Mouse (Mus musculus) layer of hippocampus, adult 11-12 months (tissue): Measurements from ENCODE around the gene Krtap5-2.
A peak's percentile ranks its signal among the peaks of the same experiment; 100 is the strongest.
"Not testable (repeated sequence)": the region's sequence is repeated elsewhere in the genome, so short reads cannot be mapped to it uniquely, and the experiment has no call there.

Experiments used
- DNase-seq: peaks from one replicate; pipeline ENCODE4 v3.0.0; 2022; ENCODE audit warnings: low spot score

Gene Krtap5-2

DNA sequence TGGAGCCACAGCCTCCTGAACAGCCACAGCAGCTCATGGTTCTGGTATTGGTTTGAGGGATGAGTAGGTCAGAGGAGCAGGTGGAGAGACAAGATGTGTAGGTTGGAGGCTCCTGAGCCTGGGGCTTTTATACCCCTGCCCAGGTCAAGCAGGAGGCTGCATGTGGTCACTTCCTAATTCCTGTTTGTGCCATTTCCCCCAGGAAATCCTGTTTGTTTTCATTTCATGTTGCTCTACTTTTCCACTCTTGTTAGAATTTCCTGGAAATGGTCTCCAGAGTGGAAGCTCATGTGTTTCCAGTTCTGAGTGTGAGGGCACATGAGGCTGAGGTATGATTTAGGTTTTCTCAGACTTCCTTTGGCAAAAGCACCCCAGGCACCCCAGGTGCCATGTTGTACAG, at the start of gene Krtap5-2:
Krtap5-2 (minus strand) TSS at position 101 of the 400 bp plus-strand sequence.
- not testable (repeated sequence) for DNase-seq

DNA sequence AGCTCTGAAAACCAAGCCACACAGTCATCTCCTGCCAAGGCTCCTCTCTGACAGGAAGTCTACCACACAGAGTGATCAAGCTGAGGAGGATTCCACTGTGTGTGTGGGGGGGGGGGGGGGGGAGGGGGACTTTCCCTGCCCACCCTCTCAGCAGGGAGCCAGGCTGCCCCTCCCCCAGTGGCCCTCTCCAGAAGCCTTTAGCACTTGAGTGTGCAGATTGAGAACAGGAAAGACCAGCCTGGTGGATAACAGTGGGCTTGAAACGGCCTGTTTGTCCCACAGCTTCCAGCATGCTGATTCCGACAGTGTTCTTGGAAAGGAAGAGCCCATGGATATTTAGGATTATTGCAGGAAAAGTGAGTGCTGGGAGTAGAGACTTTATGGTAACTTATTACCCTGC, 48.7 kb upstream of the Krtap5-2 start:
- no peak for DNase-seq

DNA sequence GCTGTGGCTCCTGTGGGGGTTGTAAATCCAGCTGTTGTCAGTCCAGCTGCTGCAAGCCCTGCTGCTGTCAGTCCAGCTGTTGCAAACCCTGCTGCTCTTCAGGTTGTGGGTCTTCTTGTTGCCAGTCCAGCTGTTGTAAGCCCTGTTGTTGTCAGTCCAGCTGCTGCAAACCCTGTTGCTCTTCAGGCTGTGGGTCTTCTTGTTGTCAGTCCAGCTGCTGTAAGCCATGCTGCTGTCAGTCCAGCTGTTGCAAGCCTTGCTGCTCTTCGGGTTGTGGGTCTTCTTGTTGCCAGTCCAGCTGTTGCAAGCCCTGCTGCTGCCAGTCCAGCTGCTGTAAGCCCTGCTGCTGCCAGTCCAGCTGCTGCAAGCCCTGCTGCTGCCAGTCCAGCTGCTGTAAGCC, 36.3 kb upstream of the Krtap5-2 start:
- DNase-seq, result not testable (repeated sequence)

DNA sequence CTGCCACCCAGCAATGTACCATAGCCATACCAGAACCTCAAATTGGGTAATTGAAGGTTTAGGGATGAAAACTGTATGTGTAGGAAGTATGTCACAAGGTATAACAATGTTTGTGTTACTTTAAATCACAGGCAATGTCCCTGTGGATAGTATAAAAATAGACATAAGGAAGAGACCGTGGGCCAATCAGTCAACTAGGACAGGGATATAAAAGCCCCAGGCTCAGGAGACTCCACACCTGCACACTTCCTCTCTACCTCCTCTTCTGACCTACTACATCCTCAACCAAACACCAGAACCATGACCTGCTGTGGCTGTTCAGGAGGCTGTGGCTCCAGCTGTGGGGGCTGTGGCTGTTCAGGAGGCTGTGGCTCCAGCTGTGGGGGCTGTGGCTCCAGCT, 35.8 kb upstream of the Krtap5-2 start, which contains the start of gene Gm7579:
Gm7579 (plus strand) TSS at position 301 of the 400 bp plus-strand sequence.
- no peak for DNase-seq

DNA sequence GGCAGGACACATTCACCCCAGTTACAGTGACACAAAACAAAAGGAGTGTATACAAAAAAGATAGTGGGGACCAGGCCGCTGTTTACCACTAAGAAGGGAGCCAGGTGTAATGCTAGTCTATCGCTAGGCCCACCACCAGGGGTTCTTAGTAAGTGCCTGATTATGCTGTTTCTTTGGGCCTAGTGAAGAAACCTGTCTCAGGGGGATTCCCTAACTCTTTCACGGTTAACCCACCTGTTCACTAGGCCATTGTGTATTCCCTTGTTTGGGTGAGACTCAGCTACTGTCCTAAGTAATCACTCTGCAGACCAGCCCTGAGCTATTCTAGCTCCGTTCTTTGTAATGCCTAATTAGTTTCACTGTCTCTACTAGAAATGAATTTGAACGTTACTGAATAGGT, 31.1 kb upstream of the Krtap5-2 start:
- DNase-seq, result not testable (repeated sequence)

DNA sequence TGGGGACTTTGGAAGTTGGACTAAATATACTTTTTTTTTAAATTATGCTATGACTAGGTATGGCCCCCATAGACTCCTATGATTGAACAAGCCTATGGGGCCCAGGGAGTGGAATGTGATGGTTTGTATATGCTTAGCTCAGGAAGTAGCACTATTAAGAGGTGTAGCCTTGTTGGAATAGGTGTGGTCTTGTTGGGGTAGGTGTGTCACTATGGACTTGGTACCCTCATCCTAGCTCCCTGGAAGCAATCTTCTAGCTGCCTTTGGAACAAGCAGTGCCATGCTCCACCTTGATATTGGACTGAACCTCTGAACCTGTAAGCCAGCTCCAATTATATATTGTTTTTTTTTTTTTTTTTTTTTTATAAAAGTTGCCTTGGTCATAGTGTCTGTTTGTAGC, 29.7 kb upstream of the Krtap5-2 start:
- no peak for DNase-seq

DNA sequence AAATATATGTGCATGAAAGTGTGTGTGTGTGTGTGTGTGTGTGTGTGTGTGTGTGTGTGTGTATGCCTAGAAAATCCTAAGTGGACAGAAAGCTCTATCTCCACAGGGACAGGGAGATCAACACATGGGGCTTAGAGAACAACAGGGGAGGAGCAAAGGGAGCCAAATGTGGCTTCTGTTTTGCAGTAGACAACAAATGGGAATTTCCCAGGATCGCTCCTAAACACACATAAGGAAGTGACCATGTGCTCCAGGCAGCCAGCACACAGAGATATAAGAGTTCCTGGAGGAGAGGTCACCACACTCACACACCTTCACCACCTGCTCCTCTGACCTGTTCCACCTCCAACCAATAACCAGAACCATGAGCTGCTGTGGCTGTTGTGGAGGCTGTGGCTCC, 25.3 kb upstream of the Krtap5-2 start, which contains the start of gene Krtap5-3:
Krtap5-3 (plus strand) TSS at position 301 of the 400 bp plus-strand sequence.
- no peak for DNase-seq

DNA sequence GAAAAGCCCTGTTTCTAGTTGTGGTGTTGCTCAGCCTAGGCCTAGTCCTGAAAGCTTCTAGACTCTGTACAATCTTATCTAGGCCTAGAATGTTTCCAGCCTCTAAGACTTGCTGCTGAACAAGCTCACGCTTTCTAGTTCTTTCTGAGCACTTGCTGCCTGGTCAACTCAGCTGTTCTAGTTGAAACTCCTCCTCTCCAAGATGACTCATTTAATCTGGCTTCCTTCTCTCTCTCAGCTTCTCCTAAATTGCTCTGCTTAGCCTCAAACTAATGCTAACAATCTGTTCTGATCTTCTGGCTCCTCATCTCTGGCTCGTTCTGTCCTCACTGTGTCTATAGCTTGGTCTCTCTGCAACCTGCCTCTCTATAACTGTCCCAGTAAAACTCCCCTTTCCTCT, 22.9 kb upstream of the Krtap5-2 start:
- no peak for DNase-seq

DNA sequence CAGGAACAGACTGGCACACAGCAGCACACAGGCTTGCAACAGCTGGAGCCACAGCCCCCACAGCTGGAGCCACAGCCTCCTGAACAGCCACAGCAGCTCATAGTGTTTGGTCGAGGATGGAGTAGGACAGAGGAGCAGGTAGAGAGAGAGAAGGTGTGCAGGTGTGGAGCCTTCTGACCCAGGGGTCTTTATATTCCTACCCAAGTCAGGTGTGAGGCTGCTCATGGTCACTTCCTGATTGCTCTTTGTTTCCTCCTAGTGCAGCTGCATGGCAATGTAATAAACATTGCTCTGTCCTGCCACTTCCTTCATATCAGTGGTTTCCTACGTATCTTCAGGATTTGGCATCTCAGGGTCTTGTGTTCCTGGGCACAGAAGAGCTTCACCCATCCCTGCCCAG, 14.5 kb upstream of the Krtap5-2 start, which contains the start of gene Gm10153:
Gm10153 (minus strand) TSS at position 101 of the 400 bp plus-strand sequence.
- DNase-seq, result no peak

DNA sequence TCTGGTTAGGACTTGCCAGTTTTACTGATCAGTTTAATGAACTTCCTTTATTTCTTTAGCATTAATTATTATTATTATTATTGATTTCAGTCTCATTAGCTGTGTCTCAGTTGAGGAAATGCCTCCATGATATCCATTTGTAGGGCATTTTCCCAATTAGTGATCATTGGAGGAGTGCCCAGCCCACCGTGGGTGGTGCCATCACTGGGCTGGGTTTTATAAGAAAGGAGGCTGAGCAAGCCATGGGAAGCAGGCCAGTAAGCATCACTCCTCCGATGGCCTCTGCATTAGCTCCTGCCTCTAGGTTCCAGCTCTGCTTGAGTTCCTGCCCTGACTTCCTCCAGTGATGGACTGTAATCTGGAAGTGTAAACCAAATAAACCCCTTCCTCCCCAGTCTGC, 12.4 kb upstream of the Krtap5-2 start:
- no peak for DNase-seq

DNA sequence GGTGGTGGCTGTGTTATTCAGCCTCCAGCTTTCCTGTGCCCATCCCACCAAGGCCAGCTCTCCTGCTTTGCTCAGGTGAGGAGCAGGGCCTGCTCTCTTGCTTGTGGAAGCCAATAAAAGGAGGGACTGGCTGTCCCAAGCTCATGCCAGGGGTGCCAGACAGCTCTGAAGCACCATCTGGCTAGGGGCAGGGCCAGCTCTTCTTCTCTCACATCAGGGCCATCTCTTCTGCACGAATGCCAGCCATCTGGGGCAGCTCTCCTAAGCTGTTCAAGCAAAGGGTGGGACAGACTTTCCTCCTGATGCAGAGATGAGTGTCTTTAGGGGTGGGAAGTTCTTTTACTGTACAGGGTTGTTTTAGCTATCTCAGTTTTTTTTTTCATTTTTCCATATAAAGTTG, 5.2 kb upstream of the Krtap5-2 start:
- DNase-seq, result no peak

DNA sequence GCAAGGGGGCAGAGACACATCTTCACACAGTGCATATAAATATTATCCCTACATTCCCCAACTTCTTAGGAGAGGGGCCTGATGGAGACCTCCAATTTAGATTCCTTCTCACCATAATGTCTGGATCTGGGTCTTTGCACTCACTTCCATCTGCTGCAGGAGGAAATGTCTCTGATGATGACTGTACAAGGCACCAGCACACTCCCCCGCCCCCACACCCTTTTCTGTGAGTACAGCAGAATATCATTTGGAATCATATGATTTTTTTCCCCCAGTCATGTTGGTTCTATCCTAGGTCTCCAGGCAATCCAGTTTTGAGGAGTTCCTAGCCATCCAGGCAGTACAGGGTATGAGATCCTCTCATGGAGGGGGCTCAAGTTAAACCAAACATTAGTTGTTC, 2.9 kb upstream of the Krtap5-2 start:
- no peak for DNase-seq

DNA sequence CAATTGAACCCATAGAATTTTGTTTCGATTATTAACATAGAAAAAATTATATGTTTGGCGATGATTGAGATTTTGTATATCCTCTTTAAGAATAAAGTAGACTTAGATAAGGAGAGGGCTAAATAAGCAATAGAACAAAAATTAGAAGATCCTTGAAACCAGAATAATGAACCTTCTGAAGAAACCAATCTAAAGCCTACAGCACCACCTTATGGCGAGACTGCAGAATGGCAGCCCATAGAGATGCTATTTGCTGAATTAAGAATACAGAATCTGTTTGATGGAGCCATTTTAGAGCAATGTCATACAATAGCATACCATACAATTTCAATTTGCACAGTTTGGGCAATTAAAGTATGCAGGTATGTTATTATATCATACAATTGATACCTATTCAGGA, 6.0 kb downstream of the Krtap5-2 start:
- no peak for DNase-seq

DNA sequence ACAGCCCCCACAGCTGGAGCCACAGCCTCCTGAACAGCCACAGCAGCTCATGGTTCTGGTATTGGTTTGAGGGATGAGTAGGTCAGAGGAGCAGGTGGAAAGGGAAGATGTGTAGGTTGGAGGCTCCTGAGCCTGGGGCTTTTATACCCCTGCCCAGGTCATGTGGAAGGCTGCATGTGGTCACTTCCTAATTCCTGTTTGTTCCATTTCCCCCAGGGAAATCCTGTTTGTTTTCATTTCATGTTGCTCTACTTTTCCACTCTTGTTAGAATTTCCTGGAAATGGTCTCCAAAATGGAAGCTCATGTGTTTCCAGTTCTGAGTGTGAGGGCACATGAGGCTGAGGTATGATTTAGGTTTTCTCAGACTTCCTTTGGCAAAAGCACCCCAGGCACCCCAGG, 10.2 kb downstream of the Krtap5-2 start, which contains the start of gene Gm4553:
Gm4553 (minus strand) TSS at position 101 of the 400 bp plus-strand sequence.
- not testable (repeated sequence) for DNase-seq

DNA sequence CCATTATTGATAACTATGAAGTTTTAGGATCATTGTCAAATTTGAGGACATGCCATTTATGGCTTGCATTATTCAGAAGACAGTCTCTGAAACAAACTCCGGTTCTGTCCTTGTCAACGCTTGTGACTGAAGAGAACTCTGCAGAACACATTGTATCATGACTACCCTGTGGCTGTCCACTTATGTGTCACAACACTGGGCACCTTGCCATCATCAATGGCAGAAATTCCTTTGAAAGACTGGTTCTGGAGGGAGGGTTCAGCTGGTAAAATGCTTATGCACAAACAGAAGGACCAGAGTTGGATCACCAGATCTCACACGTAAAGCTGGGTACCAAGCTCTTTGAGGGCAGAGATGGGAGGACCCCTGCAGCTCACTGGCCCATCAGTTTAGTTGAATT, 16.4 kb downstream of the Krtap5-2 start:
- no peak for DNase-seq

DNA sequence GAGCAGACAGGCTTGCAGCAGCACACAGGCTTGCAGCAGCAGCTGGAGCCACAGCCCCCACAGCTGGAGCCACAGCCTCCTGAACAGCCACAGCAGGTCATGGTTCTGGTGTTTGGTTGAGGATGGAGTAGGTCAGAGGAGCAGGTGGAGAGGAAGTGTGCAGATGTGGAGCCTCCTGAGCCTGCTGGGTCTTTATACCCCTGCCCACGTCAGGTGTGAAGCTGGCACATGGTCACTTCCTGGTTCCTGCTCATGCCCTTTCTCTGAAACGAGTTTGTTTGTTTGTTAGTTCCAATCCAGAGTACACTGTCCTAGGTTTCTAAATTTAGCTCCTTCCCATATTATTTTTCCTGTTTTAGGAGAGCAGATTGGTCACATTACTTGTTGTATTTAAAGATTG, 18.8 kb downstream of the Krtap5-2 start, which contains the start of gene Gm29735:
Gm29735 (minus strand) TSS at position 101 of the 400 bp plus-strand sequence.
- DNase-seq, result not testable (repeated sequence)

DNA sequence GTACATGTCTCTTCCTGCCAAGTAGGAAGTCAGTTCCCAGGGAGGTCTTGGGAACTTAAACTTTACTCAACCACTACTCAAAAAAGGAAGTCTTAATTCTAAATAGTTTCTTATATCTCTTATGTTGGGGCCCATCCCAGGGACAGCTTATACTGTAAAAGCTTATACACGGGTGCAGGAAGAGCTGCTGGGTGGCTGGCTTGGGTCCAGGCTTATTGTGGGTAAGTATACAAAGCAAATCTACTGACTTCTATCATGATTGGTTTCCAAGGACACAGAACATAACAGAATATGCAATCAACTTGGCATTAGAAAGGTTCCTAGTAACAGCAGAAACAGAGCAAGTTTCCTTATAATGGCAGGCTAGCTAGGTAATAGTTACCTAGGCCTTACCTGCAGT, 20.5 kb downstream of the Krtap5-2 start:
- no peak for DNase-seq

DNA sequence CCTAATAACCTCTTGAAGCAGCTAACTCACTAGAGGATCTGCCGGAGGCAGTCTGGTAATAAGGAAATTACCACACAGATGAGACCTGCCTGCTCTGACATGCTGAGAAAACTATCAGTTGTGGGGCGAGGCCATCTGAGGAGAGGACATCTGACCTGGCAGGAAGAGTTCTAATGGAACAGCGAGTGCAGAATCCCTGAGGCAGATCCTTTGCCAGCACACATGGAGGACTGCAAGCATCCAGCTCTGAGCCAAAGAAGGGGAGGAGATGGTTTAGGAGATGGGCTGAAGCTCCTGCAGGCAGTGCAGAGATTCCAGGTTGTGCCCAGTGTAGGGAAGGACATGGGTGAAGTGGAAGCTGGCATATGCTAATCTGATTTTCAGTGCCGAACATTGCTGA, 23.6 kb downstream of the Krtap5-2 start:
- DNase-seq, result no peak

DNA sequence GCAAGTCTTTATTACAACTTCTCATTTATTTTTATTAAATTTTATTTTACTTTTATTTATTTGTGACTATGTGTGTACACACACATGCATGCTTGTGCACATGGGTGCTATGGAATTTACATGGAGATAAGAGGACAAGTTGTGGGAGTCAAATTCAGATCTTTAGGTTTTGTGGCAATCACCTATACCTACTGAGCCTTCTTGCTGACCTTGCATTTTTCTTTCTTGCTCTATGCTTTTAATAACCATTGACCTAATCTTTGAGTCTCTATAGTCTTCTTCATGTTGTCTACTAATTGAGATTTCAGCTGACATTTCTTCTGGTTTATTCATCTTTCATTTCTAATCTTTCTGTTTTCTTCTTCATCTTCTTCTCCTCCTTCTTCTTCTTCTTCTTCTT, 27.2 kb downstream of the Krtap5-2 start:
- DNase-seq, result no peak

DNA sequence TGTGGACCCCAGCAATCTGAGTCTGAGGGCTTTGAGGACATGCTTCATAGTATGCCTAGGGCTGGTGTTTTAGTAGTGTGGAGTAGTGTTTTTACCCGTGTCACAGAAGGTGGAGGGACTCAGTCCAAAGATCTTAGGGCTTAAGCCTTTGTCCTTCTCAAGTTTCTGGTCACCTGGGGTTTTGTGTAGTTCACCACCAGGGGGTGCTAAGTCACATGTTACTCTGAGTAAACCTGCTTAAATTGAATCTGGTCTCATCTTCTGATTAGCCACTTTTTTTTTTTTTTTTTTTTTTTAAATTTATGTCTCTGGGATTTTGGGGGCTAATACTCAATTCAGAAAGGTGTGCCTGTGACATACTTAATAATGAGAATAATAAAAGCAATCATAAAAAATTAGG, 29.8 kb downstream of the Krtap5-2 start:
- peak; percentile 52 for DNase-seq

DNA sequence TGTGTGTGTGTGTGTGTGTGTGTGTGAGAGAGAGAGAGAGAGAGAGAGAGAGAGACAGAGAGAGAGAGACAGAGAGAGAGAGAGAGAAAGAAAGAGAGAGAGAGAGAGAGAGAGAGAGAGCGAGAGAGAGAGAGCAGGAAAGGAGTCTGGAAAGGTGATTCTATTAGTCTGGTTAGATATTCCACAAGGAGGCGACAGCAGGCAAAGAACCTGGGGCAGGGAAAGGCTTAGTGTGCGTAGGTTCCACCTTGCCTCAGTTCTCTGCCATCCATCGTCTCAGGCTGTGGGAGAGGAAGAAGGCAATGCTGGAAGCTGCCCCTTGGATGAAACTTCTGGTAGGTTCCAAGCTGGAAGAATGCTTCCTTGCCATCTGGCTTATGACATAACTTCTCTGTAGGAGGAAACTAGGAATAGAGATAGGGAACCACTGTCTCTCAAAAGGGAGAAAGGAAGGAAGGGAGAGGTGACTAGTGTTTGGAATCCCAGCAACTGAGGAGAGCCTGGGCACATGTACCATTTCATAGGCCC, 30.3 kb downstream of the Krtap5-2 start:
- no peak for DNase-seq

DNA sequence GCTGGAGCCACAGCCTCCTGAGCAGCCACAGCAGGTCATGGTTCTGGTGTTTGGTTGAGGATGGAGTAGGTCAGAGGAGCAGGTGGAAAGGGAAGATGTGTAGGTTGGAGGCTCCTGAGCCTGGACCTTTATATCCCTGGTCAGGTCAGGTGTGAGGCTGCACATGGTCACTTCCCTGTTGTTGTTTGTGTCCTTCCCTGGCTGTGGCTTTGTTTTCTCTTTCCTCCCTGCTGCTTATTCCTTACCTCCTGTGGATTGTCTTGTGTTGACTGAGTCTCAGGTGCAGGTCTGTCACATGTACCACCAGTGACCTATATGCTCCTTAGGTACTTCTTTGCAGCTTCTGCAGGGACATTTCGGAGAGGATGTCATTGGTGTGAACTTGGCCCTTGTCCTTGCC, 31.3 kb downstream of the Krtap5-2 start, which contains the start of gene Gm45337:
Gm45337 (minus strand) TSS at position 101 of the 400 bp plus-strand sequence.
- DNase-seq, result no peak

DNA sequence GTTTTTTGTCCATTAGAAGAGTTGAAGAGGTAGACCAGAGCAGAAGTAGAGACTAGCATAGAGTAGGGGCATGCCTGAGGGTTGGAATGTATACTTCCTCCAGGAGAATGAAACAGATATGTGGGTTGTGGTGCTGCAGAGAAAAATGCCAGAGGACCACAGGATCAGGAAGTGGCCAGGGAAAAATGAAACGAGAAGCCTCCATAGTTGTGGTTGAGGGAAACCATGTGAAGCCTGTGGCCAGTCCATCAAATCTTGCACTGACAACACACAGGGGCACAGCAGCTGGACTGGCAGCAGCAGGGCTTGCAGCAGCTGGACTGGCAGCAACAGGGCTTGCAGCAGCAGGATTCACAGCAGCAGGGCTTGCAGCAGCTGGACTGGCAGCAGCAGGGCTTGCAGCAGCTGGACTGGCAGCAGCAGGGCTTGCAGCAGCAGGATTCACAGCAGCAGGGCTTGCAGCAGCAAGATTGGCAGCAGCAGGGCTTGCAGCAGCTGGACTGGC, 32.2 kb downstream of the Krtap5-2 start:
- DNase-seq, result not testable (repeated sequence)

DNA sequence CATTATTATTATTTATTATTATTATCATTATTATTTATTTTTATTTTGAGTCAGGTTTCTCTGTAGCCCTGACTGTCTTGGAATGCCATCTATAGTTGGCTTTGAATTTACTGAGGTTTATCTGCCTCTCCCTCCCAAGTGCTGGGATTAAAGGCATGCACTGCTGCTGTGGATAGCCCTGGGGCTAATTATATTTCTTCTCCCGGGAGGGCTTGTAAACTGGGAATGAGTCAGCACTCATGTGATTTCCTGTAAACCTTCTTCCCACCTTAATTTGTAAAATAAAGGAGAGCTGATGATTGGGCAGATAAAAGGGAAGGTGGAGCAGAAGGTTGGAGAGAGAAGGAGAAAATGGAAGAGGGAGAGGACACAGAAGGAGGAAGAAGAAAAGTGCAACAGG, 35.1 kb downstream of the Krtap5-2 start:
- no peak for DNase-seq
